Mouse (Mus musculus): ENCODE measurements around the gene B3galt2. TPM values are rescaled to one million over a fixed set of nuclear protein-coding genes. Genes with fewer than 3 reads are reported as not detected.

B3galt2 gene
- polyA plus RNA-seq, 1 experiment: 3.7 TPM

- no peak overlapping the region for H3K4me3 ChIP-seq (replicated peaks; ENCODE audit: insufficient read depth, low read depth, low read length)
- no peaks in the 10 kb centered on the region for H3K27me3 ChIP-seq (ENCODE audit: control insufficient read depth, insufficient read depth, low read length)
- TF ChIP-seq POLR2A (IDR thresholded peaks at IDR 0.05; ENCODE audit: borderline replicate concordance, insufficient read depth, low read length) (no peak), CTCF (IDR thresholded peaks at IDR 0.05; ENCODE audit: borderline replicate concordance, insufficient read depth, low read depth, low read length) (no peak)
- WGBS: 87% methylated on average over 4 of the region's 4 CpGs
- H3K27ac ChIP-seq (ENCODE audit: insufficient read depth, low read length): no peak overlapping the region
- H3K4me1 ChIP-seq (ENCODE audit: control insufficient read depth, insufficient read depth, low read length): no peaks in the 10 kb centered on the region
- no peak for DNase-seq
These were observed 35.4 kb downstream of the B3galt2 start for GRCm38 (mm10) chr1:143675734-143676361.

- TF ChIP-seq CTCF (IDR thresholded peaks at IDR 0.05; ENCODE audit: borderline replicate concordance, insufficient read depth, low read depth, low read length) (no peak), POLR2A (IDR thresholded peaks at IDR 0.05; ENCODE audit: borderline replicate concordance, insufficient read depth, low read length) (no peak)
- 9% methylated on average over 5 of the region's 5 CpGs for WGBS
- 0 out of 2 replicates have a peak, but pooled peaks cover 2% of the 10 kb centered on the region for H3K4me1 ChIP-seq (ENCODE audit: control insufficient read depth, insufficient read depth, low read length)
- no peak overlapping the region for H3K27ac ChIP-seq (ENCODE audit: insufficient read depth, low read length)
- no peak overlapping the region for H3K4me3 ChIP-seq (replicated peaks; ENCODE audit: insufficient read depth, low read depth, low read length)
- DNase-seq: peak; percentile 86 to 92
- H3K27me3 ChIP-seq (ENCODE audit: control insufficient read depth, insufficient read depth, low read length): no peaks in the 10 kb centered on the region
These were observed 40.6 kb downstream of the B3galt2 start for GRCm38 (mm10) chr1:143681108-143681507.

GRCm38 (mm10) chr1:143684849-143685248 is 44.4 kb downstream of the B3galt2 start:
- TF ChIP-seq POLR2A (IDR thresholded peaks at IDR 0.05; ENCODE audit: borderline replicate concordance, insufficient read depth, low read length) (no peak), CTCF (IDR thresholded peaks at IDR 0.05; ENCODE audit: borderline replicate concordance, insufficient read depth, low read depth, low read length) (no peak)
- Histone ChIP-seq H3K4me3 (replicated peaks; ENCODE audit: insufficient read depth, low read depth, low read length) (no peak overlapping the region), H3K27ac (ENCODE audit: insufficient read depth, low read length) (no peak overlapping the region), H3K27me3 (ENCODE audit: control insufficient read depth, insufficient read depth, low read length) (no peaks in the 10 kb centered on the region), H3K4me1 (ENCODE audit: control insufficient read depth, insufficient read depth, low read length) (0 out of 2 replicates have a peak, but pooled peaks cover 2% of the 10 kb centered on the region)
- WGBS: 96% methylated on average over 3 of the region's 3 CpGs
- DNase-seq: no peak

- H3K27me3 ChIP-seq (ENCODE audit: control insufficient read depth, insufficient read depth, low read length): no peaks in the 10 kb centered on the region
- TF ChIP-seq CTCF (IDR thresholded peaks at IDR 0.05; ENCODE audit: borderline replicate concordance, insufficient read depth, low read depth, low read length) (no peak), POLR2A (IDR thresholded peaks at IDR 0.05; ENCODE audit: borderline replicate concordance, insufficient read depth, low read length) (no peak)
- peak overlapping the region; percentile 92 for H3K4me3 ChIP-seq (replicated peaks; ENCODE audit: insufficient read depth, low read depth, low read length)
- H3K27ac ChIP-seq (ENCODE audit: insufficient read depth, low read length): 0 out of 2 replicates have a peak overlapping the region, but pooled peaks have one; percentile 73
- H3K4me1 ChIP-seq (ENCODE audit: control insufficient read depth, insufficient read depth, low read length): no peaks in the 10 kb centered on the region
- WGBS: under 1% methylated on average over 13 of the region's 13 CpGs
- no peak for DNase-seq
These were observed 61.3 kb downstream of the B3galt2 start for GRCm38 (mm10) chr1:143701736-143702135.

GRCm38 (mm10) chr1:143702141-143702740 is 61.8 kb downstream of the B3galt2 start:
- DNase-seq: peak in 1 of 2 experiments; percentile 69
- Histone ChIP-seq H3K4me1 (ENCODE audit: control insufficient read depth, insufficient read depth, low read length) (no peaks in the 10 kb centered on the region), H3K27me3 (ENCODE audit: control insufficient read depth, insufficient read depth, low read length) (no peaks in the 10 kb centered on the region), H3K4me3 (replicated peaks; ENCODE audit: insufficient read depth, low read depth, low read length) (peak overlapping the region; percentile 92), H3K27ac (ENCODE audit: insufficient read depth, low read length) (peak overlapping the region; percentile 73)
- under 1% methylated on average over 40 of the region's 48 CpGs for WGBS
- TF ChIP-seq CTCF (IDR thresholded peaks at IDR 0.05; ENCODE audit: borderline replicate concordance, insufficient read depth, low read depth, low read length): no peak
- no peak for TF ChIP-seq POLR2A (IDR thresholded peaks at IDR 0.05; ENCODE audit: borderline replicate concordance, insufficient read depth, low read length)

GRCm38 (mm10) chr1:143702741-143703262 is 62.3 kb downstream of the B3galt2 start, which contains the start of gene Cdc73:
Gene Cdc73, minus strand, starts transcription at chr1:143702893.
- WGBS: under 1% methylated on average over 70 of the region's 74 CpGs
- peak within 1 kb of the TSS; percentile 73 for H3K27ac ChIP-seq (ENCODE audit: insufficient read depth, low read length)
- H3K4me1 ChIP-seq (ENCODE audit: control insufficient read depth, insufficient read depth, low read length): no peaks in the 10 kb centered on the region
- no peaks in the 10 kb centered on the region for H3K27me3 ChIP-seq (ENCODE audit: control insufficient read depth, insufficient read depth, low read length)
- peak; percentile 92 for DNase-seq
- TF ChIP-seq CTCF (IDR thresholded peaks at IDR 0.05; ENCODE audit: borderline replicate concordance, insufficient read depth, low read depth, low read length): peak; percentile 42; the same call in 1 of the 2 replicates
- peak; percentile 50; the same call in 1 of the 2 replicates for TF ChIP-seq POLR2A (IDR thresholded peaks at IDR 0.05; ENCODE audit: borderline replicate concordance, insufficient read depth, low read length)
- peak within 1 kb of the TSS; percentile 92 for H3K4me3 ChIP-seq (replicated peaks; ENCODE audit: insufficient read depth, low read depth, low read length)

Other genes with a start within 250 kb of the B3galt2 start
- 13.0 and 14.3 TPM in 2 replicates for gene Cdc73, start 62.2 kb downstream of the B3galt2 start, polyA plus RNA-seq (2012; rRNA removed)
- 81.6 and 82.1 TPM in 2 replicates for gene Glrx2, start 75.7 kb downstream of the B3galt2 start, polyA plus RNA-seq (2012; rRNA removed)
- gene Trove2, start 136.4 kb downstream of the B3galt2 start, polyA plus RNA-seq (2012; rRNA removed): 18.8 and 19.5 TPM in 2 replicates
- 33.8 and 38.9 TPM in 2 replicates for gene Uchl5, start 136.6 kb downstream of the B3galt2 start, polyA plus RNA-seq (2012; rRNA removed)